Mouse (Mus musculus) layer of hippocampus, adult 2 months (tissue): ENCODE measurements around the gene Gm10645. TPM values are rescaled to one million over a fixed set of nuclear protein-coding genes. Genes with fewer than 3 reads are reported as not detected.

Experiments used
- DNase-seq, 2 experiments: peaks; one replicate each; pipeline ENCODE4 v3.0.0; 2022; ENCODE audit warnings: low spot score in 2 of 2
- H3K27ac ChIP-seq: fragments of 200-600 bp; 2 replicates; pipeline ENCODE4 v1.8.1; 2022
- H3K4me3 ChIP-seq: fragments of 200-600 bp; 2 replicates; pipeline ENCODE4 v1.8.1; 2022; ENCODE audit warnings: mild to moderate bottlenecking
- CTCF ChIP-seq: fragments of 200-600 bp; conservative IDR thresholded peaks from 2 replicates; pipeline ENCODE4 v1.8.1; 2022; ENCODE audit warnings: antibody characterized with exemption, mild to moderate bottlenecking, moderate library complexity
- long read RNA-seq, 2 experiments: library from polyadenylated mRNA; stranded (forward); transcript quantifications; one replicate each; pipeline ENCODE4 v2.0.0; 2021; ENCODE audit warnings: borderline mapping rate in 2 of 2
- total RNA-seq, 2 experiments: library from RNA; stranded (reverse); gene quantifications; 2 replicates each; pipeline ENCODE4 v1.2.3; 2021

The Gm10645 gene
- 1 to 10 TPM; 1.1 to 1.4 TPM for total RNA-seq
- long read RNA-seq, experiment 1, partial matches to known transcripts = 0 of 3 reads
- long read RNA-seq, experiment 1, other reads (novel, unspliced or antisense) = 0 of 3 reads
- long read RNA-seq, experiment 2, partial matches to known transcripts = 0 of 1 reads
- long read RNA-seq, experiment 2, other reads (novel, unspliced or antisense) = 0 of 1 reads

GRCm38 (mm10) chr8:83165931-83166867, at the start of gene Gm10645:
TSS of gene Gm10645 (minus strand) at chr8:83166170.
- TF ChIP-seq CTCF = no peak
- Histone ChIP-seq H3K4me3 (peak within 1 kb of the TSS; percentile 93), H3K27ac (peak within 1 kb of the TSS; percentile 93)
- peak; percentile 40 to 50 for DNase-seq

GRCm38 (mm10) chr8:83215065-83215464, 49.1 kb upstream of the Gm10645 start:
- H3K4me3 ChIP-seq = no peak overlapping the region
- TF ChIP-seq CTCF = no peak
- H3K27ac ChIP-seq = no peak overlapping the region
- DNase-seq = no peak

GRCm38 (mm10) chr8:83210676-83211075, 44.7 kb upstream of the Gm10645 start:
- Histone ChIP-seq H3K27ac (no peak overlapping the region), H3K4me3 (no peak overlapping the region)
- DNase-seq = no peak
- TF ChIP-seq CTCF = no peak

DNA sequence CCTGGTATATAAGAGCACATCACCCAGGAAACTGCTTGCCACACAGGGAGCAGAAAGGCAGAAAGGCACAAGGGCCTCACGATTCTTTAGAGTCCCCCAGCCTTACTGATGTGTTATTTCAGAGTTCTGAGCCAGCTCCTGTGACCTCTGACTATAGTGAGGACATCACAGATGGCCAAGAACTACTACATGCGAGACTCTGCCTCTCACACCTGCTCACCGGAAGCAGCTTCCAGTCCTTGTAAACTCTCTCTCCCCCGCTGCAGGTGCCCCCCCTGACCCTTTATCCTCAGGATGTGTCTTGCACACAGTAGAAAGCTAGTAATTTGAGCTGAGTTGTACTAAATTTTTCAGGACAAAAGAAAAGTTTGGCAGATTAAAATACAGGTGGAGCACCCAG, 43.6 kb upstream of the Gm10645 start:
- no peak overlapping the region for H3K27ac ChIP-seq
- H3K4me3 ChIP-seq = no peak overlapping the region
- no peak for DNase-seq
- no peak for TF ChIP-seq CTCF

- Histone ChIP-seq H3K27ac (no peak overlapping the region), H3K4me3 (0 out of 2 replicates have a peak overlapping the region, but pooled peaks have one; percentile 17)
- peak; percentile 57 for TF ChIP-seq CTCF
- DNase-seq = peak in 1 of 2 experiments; percentile 48
These were observed 39.9 kb upstream of the Gm10645 start for GRCm38 (mm10) chr8:83205907-83206306.

DNA sequence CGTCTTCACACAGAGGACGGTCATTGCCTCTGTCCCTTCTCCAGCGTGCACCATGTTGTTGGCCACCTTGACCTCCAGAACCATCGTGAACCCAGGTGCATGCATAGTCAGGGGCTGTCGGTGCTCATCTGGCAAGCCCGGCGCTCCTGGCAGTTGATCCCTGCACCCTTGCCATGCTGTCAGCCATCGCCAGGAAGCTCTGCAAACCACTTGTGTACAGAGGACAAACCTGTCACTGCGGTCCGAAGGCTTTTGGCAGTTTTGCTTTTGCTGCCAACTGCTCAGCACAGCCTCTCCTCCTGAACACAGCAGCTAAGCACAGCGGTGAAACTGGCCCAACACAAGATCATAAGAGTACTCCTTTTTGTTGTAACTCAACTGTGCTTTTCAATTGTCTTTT, 37.0 kb upstream of the Gm10645 start:
- no peak for DNase-seq
- TF ChIP-seq CTCF = no peak
- H3K4me3 ChIP-seq = no peak overlapping the region
- H3K27ac ChIP-seq = no peak overlapping the region

GRCm38 (mm10) chr8:83200191-83201177, 34.5 kb upstream of the Gm10645 start:
- no peak for TF ChIP-seq CTCF
- DNase-seq = peak; percentile 10 to 25
- no peak overlapping the region for H3K4me3 ChIP-seq
- H3K27ac ChIP-seq = peak overlapping the region; percentile 74

- H3K4me3 ChIP-seq = no peak overlapping the region
- no peak for DNase-seq
- peak overlapping the region; percentile 74; the same call in 1 of the 2 replicates for H3K27ac ChIP-seq
- no peak for TF ChIP-seq CTCF
These were observed 33.7 kb upstream of the Gm10645 start for GRCm38 (mm10) chr8:83199715-83200114.

DNA sequence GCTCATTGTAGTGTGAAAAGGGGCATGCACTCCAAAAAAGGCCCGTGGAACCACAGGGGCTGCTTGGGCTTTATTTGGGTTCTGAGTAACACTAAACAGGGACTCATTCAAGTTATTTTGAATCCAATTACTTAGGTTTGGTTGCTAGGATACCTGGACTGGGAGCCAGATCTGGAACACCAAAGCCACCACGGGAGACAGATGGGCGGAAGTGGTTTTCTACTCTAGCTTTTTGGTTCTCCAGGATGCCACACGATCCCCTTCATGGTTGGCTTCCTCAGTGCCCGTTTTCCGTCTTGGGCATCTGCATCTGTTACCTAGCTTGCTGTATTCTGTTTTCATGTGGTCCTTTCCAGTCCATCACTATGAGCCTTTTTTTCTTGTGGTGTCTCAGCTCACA, 30.1 kb upstream of the Gm10645 start:
- Histone ChIP-seq H3K27ac (peak overlapping the region; percentile 55; the same call in 1 of the 2 replicates), H3K4me3 (no peak overlapping the region)
- DNase-seq = peak; percentile 55 to 73
- TF ChIP-seq CTCF = no peak

DNA sequence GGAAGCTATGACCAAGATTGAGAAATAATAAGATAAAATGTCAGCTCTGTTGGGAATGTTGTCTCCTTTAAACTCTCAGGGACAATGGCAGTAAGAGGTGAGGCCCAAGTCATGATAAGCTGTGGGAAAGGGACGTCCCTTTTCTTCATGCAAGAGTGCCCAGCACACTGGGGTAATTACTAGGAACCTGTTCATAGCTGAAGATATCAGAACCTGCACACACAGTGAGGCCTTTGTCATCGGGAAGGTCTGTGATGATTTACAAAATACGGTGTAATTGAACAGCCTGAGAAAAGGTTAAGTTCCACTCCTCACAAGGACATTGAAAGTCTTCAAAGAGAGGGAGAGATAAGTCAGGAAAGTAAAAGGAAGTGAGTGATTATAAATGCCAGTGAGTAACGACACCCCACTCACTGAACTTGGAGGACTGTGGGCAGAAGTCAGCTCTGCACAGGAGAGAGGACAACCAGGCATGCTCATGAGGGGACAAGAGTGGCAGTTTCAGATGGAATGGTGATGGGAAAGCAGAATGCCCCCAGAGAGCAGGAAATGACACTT, 23.6 kb upstream of the Gm10645 start:
- Histone ChIP-seq H3K27ac (no peak overlapping the region), H3K4me3 (no peak overlapping the region)
- DNase-seq = no peak
- TF ChIP-seq CTCF = no peak

DNA sequence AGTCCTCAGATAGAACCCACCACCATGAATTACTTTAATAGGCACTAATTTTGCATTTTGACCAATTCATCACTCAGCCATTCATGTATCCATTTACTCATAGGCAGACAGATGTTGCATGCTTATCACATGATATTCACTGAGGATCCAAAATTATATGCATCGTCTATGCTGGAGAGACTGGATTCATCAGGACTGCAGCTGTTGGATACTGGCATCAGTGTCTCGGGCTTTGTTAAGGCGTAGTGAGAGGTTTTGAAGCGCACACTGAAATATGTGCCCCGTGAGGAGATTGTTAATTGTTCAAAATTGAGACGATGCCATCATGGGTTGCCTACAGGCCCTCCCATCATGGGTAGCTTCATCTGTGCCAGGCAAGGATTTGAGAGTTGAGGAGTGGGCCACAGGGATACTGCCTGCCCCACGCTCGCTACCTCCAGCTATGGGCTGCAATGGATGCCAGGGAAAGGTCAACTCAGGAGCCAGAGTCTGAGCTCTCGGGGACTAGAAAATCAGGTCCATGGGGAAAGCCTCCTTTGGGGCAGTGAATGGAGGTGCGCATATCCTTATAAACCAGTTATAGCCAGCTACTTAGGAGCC, 21.5 kb upstream of the Gm10645 start:
- Histone ChIP-seq H3K4me3 (no peak overlapping the region), H3K27ac (no peak overlapping the region)
- TF ChIP-seq CTCF = no peak
- DNase-seq = no peak

DNA sequence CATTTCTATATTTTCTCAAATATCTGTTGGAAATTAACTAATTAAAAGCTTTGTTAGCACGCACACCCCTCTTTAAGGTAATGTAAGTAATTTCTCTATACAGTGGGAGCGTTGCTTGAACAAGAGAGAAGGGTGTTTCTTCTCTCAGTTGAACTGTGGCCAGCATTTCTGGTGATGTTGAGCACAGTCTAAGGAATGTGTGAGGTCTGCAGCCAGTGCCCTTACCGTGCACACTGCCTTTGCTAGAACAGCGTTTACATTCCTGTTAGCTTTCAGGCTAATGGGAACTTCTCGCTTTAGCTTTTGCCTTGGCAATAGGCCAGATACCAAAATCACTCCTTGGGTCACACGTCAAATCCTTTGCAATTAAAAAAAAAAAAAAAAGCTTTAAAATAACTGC, 20.4 kb upstream of the Gm10645 start:
- no peak for DNase-seq
- TF ChIP-seq CTCF = no peak
- Histone ChIP-seq H3K4me3 (no peak overlapping the region), H3K27ac (no peak overlapping the region)
